Mouse (Mus musculus) mouse trophoblast stem cell (cell line): ENCODE results near the gene Maml3.

Experiments used
- in situ Hi-C, 2 experiments: fragments of 300-500 bp; cut with MseI, MboI; formaldehyde crosslinking; loops; 2 replicates in 1 of 2; 3 replicates in 1 of 2; pipeline ENCODE4 v1.15.1; 2025

Maml3 gene

DNA sequence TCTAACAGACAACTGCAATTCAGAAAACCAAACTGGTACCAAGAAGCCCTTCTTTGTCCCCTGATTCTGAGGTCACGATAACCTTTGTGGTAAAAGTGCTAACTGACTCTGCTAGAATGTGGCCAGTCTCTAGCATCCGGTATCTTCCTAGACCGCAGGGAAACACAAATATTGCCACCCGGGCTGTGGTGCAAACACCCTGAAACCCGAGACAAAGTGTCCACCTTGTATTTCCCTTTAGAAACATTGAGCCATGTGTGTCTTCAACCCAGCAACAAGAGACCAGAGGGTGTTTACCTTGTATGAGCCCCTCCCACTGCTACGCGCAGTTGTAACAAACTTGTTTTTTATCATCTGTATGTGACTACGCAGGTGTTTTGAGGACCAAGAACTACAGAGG is 359.7 kb downstream of the Maml3 start:
- in situ Hi-C loops: no loop called here

DNA sequence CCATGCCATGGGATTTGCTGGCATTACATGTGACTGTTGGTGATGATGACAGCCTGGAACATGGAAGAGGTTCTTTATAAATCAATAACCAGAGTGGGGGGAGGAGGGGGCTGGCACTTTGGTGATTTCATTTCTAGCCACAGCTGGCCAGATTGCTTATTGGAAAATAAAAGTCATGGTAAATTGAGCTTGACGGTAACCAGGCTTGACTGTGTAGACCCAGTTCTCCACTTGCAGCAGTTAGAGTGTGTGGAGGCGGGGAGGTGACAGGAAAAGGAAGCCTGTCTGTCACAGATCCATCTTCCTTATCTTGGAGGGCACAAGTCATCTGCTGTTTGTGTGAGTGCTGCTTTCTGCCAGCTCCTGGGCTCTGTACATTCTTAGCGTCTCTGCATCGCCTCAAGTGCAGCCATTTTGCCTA is 360.5 kb downstream of the Maml3 start:
- in situ Hi-C loops: no loop called here

DNA sequence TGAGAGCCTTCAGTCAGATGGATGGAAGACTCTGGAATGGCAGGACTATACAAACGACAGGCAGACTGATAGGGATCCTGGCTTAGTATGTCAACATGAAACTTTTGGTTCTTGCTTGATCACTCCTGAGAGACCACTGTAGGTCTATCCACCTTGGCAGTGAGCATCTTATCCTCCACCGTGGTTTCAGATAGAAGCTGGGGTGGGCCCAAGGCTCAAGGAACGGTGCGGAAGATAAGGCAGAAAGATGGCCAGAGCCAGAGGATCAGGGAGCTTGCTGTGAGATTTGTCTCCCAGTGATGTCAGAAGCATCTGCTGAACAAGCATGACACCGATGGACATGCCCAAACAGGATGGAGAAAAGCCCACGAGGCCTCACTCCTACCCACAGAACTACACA is 362.5 kb downstream of the Maml3 start:
- in situ Hi-C loops: no loop called here

DNA sequence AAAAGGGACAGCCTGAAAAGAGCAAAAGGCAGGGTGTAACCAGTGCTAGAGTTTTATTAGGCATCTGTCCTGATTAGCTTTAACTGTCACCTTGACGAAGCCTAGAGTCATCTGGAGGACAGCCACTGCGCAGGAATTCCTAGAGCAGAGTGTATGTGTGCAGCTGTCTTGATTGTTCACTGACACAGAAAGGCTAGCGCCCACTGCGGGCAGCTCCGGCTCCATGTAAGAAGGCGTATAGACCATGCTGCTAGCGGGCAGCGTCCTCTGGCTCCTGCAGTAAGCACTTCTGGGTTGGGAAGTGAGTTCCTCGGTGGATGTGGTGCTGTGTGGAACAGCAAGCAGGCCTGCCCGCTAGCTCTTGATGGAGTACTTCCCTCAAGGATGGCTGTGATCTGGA is 363.1 kb downstream of the Maml3 start:
- in situ Hi-C loops: no loop called here

DNA sequence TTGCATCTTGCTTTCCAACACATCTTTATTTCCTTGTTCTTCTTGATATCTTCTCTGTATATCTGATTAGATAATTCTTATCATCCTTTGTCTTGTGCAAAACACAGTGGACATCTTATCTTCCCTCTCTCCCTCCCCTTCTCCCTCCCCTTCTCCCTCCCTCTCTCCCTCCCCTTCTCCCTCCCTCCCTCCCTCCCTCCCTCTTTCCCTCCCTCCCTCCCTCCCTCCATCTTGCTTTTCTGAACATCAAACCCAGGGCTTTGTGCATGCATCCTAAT is 365.1 kb downstream of the Maml3 start:
- in situ Hi-C loops: no loop called here

DNA sequence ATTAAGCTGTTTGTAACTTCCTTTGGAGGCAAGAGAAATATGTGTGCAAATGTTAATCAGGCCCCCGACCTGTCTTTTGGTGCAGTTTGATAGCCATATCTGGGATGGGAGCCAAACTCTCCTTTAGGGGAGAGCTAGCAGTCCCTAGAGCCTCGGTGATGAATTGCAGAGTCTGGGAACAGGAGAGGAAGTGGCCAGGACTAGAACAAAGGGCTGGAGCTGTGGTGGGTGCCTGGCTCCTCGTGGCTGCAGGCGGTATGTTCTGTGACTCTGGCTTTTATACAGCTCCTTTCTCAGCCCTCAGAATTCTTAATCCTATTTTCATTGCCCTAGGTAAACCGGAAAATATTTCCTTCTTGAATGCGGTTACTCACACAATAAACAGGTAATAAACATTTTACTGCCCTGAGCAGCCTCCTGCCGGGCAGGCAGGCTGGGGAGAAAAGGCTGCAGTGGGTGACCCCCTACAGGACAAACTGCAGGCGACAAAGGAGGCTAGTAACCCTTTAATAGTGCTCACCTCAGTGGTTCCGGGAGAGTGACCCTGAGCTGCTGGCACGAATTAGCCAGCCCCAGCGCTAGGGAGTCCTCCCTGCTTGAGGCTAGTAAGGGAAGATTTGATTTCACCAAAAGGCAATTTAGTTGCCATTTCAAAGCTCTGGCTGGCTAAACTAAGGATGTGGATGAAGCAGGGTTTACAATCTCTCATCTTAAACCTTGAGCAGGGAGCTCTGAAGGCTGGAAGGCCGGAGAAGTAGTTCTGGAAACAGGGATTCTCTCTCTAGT is 365.6 kb downstream of the Maml3 start:
- in situ Hi-C loops: no loop called here

DNA sequence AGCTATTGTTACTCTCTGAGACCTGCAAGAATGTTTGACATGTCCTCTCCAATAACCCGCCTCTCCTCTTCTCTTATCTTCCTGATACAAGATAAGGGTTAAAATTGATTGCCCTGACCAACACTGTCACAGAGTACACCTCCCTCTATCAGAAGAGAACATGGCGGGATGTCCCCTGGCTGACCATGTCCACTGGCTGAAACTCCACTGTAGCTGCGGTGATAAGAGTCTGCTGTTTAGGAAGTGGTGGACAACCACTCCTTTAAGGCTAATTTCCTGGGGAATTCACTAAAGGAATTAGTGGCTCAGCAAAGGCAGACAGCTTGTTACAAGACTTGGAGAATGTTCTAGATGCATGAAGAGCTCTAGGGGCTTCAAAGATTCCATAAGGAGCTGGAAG is 371.2 kb downstream of the Maml3 start:
- in situ Hi-C loops: no loop called here

DNA sequence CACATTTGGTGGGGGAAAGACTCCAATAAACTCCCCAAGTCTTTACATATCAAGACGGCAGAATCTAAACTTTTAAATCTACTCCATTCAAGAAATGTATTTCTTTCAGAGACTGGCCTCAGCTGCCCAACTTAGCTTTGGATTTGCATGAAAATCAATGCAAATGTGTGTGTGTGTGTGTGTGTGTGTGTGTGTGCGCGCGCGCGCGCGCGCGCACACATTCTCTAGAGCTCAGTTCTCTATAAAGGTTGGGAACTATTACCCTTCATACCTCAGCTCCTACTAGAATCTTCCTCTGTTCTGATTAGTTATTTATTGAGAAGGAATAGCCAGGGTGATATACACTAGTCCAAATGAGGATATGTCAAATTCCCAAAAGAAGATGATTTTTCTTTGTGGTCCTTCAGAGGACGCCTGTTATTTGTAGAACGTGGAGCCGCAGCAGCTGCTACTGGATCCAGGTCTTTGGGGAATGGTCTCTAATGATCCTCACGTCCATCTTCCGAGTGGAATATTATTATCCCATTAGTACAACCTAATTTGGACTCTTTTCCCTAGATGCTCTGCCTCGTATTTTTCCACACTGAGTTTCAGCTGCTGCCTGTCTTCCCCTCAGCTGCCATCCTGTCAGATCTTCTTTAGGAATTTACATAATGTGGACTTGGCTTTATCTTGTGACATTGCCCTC is 372.8 kb downstream of the Maml3 start:
- in situ Hi-C loops: no loop called here

DNA sequence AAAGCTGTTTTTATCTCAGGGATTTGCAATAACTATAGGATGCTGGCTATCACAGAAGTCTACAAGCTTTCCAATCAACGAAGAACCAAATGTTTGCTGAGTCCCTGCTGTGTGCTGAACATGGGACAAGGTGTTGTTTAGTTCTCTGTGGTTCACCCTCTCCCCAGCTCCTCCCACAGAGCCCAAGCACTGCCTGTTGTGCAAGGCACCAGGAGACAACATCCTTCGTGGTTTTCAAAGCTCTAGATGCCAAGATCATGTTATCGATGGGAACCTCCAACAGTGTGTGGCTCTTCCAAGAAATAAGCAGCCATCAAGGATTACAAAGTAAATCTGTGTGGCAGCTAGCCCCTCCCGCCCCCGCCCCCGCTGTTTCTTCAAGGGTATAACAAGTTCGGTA is 374.2 kb downstream of the Maml3 start:
- in situ Hi-C loops: no loop called here

DNA sequence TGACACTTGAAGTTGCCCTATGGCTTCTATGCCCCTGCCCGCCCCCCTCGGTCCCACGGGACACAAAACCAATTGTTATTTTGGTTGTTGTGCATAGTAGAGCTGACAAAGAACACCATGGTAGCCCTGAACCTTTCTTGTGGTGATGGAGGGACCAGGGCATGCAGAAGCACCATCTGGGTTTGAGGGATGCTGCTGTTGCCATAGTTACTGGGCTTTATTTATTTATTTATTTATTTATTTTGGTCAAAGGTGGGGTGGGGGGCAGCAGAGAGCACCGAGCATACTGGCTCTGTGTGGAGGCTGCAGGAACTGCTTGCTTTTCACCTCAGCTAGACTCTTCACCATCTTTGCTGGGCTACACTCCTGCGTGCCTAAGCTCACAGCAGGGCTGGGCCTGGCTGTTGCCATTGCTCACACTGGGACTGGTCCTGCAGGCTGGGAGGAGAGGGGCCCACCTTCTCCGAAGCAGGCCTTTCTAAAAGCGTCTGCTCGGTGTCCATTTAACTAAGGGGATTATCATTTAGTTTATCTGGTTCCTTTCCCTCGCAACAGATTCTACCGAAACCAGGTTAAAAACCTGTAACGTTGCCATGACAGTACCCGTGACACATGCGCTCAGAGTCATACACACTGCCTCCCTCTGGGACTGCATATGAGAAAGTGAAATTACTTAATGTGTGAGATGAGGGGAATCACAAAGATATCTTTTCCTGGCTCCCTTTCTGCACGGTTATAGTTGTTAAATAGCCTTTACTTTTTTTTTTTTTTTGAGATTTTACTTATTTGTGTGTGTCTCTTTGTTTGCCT is 375.6 kb downstream of the Maml3 start:
- in situ Hi-C loops: no loop called here

DNA sequence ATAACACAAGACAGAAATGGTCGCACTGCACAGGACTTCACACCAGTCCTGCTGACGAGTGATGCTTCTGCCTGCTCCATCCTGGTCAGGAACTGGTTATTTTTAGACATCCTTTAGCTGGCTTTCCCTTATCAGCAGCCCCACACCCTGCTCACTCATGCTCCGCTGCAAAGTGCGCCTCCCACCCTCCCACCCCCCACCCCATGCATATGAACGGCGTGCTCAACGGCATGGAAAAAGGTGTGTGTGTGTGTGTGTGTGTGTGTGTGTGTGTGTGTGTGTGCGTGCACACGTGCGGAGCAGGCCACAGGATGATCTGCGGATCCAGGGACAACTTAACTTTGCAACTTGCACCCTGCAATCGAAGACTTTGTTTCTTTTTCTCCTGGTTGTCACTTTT is 376.4 kb downstream of the Maml3 start:
- in situ Hi-C loops: no loop called here

DNA sequence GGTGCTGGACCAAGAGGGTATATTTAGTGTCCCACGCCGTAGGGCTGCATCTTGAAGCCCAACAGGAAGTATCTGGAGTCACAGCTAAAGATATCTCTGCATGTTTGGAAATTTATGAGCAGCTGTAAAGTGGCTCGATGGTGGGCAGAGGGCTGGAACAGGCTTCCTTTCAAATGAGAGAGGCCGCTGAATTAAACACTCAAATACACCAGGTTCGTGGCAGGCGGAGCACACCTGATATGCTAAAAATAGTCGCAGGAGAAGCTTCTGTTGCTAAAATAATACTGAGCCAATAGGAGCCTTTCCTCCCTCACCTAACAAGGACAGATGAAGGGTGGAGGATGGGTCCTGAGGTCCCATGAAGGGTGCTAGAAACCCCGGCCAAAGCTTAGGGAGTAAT is 376.9 kb downstream of the Maml3 start:
- in situ Hi-C loops: no loop called here

DNA sequence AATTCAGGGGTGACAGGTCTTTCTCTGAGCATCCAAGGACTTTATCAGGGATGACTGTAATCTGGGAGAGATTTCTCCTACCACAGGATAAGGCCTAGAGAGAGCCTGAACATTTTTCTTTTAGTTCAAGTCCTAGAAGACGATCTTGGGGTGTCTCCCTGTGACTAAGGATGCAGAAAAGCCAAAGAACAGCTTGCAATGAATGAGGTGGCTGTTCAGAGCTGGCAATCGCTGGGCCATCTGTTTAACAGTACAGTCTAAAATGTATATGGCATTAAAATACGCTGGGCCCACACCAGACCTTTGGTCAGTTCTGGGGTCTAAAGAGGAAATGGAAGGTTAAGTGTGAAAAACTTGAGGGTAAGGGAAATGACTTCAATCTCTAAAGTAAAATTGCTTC is 377.4 kb downstream of the Maml3 start:
- in situ Hi-C loops: no loop called here

DNA sequence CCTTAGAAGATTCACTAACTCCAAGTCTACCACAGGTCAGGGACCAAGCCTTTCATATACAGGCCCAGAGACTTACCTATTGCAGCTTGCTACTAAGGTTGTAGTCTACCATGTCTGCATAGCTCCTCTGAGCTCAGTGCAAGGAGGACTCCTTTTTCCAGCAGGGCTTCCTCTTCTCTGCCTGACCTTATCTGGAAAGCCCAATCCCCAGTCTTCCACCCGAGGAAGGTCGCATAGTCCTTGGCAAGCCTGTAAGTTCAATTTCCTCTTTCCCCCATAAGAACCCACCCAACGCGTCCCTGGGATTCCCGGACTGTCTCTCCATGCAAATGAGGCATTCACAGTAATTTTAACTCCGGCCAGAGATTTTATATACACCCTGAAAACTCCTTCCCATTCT is 378.6 kb downstream of the Maml3 start:
- in situ Hi-C loops: no loop called here

DNA sequence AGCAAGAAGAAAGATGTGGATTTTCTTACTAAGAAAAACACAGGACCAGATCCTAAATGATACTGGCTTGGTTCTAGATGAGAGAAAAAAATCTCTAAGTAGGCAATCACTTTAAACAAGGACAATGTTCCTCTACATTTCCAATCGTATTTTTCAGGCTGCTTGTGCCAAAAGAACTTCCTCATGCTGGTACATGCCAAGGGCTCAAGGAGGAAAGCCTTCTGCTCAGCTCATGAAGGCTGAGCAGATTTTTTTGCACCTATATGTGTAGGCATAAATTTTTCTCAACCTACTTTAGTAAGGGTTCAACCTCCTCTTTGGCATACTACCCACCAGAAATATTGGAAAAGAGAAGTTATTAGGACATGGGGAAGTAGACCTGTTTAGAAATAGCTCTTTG is 384.9 kb downstream of the Maml3 start:
- in situ Hi-C loops: no loop called here

DNA sequence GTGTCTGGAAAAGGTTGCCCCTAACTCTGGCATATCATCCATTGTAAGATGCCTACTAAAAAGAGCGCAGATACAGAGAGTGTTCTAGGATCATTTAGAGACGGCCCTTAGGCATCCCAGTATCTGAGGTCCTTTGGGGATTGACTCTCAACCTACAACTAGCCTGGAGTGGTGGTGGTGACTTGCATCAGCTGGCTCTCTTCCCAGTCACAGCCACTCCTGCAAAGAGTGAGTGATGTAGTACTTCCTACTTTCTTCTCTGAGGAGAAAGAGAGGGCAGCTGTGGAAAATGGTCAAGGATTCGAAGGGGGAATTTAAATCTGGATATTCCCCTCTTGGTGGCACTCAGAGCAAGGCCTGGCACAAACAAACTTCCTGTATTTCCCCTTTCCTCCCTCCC is 385.5 kb downstream of the Maml3 start:
- in situ Hi-C loops: no loop called here

DNA sequence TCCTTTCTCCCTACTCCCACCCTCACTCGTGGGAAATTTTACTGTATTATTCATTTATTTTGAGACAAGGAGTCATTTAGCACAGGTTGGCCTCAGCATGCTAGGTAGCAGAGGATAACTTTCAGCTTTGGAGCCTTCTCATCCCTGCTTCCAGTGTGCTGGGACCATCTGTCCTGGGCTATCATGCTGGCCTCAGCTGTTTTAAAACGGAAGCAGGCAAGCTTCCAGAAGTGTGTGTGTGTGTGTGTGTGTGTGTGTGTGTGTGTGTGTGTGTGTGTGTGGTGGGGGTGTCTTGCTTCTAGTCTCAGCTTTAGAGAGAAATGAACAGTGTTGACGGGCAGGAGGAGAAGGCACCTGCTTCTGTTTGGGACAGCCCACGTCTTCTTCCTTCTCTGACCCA is 387.0 kb downstream of the Maml3 start:
- in situ Hi-C loops: no loop called here

DNA sequence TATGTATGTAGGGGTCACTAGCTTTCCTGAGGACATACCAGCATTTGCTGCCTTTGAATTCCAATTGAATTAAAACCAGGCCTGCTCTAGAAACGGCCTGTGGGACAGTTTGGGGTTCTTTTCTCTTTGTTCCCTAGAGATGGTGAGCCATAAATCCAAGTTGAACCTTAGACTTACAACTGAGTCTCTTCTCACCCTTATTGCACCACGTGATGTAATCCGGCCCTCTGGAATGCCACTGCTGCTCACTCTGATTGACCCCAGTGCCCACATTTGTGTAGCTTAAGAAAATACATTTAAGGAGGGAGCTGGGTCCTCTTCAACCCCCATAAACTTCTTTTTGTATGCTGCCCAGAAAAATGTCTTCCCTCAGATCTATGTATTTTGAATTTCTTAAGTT is 387.4 kb downstream of the Maml3 start:
- in situ Hi-C loops: no loop called here

DNA sequence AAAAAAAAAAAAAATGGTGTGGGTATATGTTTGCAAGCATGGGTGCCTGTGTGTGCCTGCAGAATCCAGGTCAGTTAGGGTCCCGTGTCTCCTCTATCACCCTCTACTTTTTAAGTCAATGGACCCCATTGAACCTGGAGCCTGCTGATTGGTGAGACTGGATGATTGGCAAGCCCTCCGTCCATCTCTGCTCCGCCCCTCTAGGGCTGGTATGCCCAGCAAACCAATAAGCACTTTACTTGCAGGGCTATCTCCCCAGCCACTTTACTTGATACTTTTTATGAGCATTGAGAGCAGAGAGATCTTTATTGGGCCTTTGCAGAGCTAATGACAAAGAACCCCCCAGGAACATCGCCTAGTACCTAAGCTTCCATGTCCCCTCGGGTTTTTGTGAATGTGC is 390.4 kb downstream of the Maml3 start:
- in situ Hi-C loops: no loop called here

DNA sequence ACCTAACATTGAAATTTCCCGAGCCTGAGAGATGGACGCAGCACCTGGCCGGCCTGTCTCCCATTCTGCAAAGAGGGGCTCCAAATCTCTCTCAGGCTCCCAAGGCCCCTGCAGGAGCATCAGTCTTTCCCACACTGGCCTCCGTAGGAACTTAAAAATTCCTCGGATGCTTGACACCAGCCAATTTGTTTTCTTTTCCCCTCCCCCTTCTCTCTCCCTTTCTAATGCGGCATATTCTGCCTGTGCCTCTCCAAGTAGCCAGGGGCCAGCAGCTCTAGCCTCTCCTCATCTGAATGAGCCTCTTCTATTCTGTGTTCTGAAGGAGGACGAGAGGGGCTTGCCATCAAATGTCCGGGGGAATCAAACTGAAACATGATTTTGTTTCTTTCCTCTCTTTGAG is 391.6 kb downstream of the Maml3 start:
- in situ Hi-C loops: no loop called here

DNA sequence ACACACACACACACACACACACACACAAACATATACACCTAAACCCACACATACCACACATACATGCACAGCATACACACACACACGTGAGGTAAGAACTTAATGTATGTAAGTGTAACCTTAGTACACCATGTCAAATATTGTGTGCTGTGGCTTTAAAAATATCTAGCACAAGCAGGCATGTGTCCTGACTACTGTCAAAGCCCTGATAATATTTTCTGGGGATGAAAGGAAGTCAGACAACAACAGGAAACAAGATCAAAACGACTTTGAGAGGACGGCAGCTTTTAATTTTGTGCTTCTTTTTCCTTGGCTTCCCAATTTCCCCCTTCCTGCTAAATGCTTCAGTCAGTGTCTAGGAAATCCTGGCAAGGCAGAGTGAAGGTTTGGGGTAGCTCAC is 392.5 kb downstream of the Maml3 start:
- in situ Hi-C loops: no loop called here

DNA sequence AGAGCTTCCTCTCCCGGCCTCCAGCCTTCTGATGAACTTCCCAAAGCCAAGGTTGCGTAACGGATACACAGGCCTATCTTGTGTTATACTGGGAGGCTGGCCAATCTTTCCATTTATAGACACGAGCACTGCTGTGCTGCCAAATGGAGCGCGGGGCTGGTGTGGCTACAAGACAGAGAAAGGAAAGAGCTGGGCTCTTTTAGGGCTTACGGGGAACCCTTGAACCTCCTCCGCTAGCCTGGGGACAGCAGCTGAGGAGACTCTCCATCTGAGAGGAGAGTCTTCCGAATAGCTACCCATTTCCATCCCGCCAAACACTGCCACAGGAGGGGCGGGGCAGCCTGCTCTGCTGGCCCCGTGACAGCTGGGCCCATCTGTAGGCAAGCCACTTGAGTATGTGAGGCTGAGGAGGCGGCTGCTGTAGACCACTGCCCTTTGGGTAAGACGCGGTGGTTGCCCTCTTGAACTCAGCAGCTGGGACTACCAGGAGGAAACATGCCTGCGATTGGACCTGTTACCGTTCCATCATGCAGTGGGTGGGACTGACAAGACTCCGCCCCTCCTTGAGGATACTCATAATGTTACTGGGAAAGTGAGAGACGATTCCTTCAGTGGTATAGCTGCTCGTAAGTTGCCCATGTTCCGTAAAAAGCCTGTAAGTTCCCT is 396.0 kb downstream of the Maml3 start:
- in situ Hi-C loops: no loop called here

DNA sequence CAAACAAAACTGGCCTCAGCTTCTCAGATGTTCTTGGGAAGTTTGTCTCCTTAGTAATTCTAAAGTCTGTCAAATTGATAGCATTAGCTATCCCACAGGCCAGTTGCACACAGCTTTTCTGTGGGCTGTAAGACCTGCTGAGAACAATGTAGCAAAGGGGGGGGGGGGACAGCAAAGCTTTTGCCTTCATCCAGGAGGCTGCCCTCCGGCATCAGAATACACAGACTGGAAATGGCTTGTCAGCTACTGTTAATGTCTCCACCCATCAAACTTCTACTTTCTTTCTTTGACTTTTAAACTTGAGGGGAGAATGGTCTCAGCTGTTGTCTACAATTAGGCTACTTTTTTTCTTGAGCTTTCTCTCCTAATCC is 396.5 kb downstream of the Maml3 start:
- in situ Hi-C loops: no loop called here
